ENCODE assay signal across 8 mouse cellular contexts in the genomic region with DNA sequence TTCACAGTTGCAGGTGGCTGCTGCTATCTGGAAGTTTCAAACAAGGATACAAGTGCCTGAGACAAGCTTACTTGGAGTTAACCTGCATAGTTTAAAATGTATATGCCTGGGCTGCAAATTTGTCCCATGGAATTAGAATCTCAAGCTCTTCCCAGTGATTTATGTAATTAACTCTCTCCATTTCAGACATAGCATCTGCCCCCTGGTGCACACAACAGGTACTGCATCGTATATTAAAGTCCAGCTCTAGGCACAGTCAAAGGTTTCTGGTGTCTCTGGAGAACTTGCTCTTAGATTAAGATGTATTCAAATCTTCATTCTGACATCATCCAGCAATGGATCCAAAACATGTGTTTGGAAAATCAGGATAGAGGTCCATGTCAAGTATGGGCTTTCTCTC.
DNase-seq lines count a peak whose midpoint lies in the region; ATAC-seq and TF ChIP-seq lines count a peak whose summit lies in the region.

No protein-coding gene starts in this region.

- no peaks in the 10 kb centered on the region for H3K27me3 ChIP-seq in heart, adult 2 months (ENCODE audit: control insufficient read depth, insufficient read depth, low read length)
- no peaks in the 10 kb centered on the region; the same call in 1 of the 2 replicates for H3K27me3 ChIP-seq in heart, embryonic 12.5 days (replicated peaks)
- H3K27me3 ChIP-seq in midbrain, embryonic 11.5 days (ENCODE audit: control insufficient read depth, insufficient read depth, low read length), result no peaks in the 10 kb centered on the region
- no peaks in the 10 kb centered on the region for H3K27me3 ChIP-seq in midbrain, embryonic 13.5 days
- H3K27me3 ChIP-seq in kidney, postnatal 0 days (ENCODE audit: insufficient read depth, low read length), result no peaks in the 10 kb centered on the region

- peak; percentile 77 for TF ChIP-seq CTCF in heart, adult 2 months (IDR thresholded peaks at IDR 0.05)
- TF ChIP-seq CTCF in kidney, postnatal 0 days (IDR thresholded peaks at IDR 0.05; ENCODE audit: low read depth), result peak; percentile 85

- 3% methylated on average over 1 of the region's 1 CpGs for WGBS in heart, adult 2 months
- 7% methylated on average over 1 of the region's 1 CpGs for WGBS in heart, embryonic 12.5 days
- 4% methylated on average over 1 of the region's 1 CpGs for WGBS in midbrain, embryonic 11.5 days
- WGBS in midbrain, embryonic 13.5 days, result 7% methylated on average over 1 of the region's 1 CpGs
- 18% methylated on average over 1 of the region's 1 CpGs for whole genome bisulfite sequencing in kidney, postnatal 0 days

- no peak overlapping the region for H3K27ac ChIP-seq in heart, adult 2 months
- H3K27ac ChIP-seq in heart, embryonic 12.5 days (ENCODE audit: poor library complexity, severe bottlenecking), result no peak overlapping the region
- no peak overlapping the region for H3K27ac ChIP-seq in midbrain, embryonic 11.5 days (ENCODE audit: low read depth, low read length)
- H3K27ac ChIP-seq in midbrain, embryonic 13.5 days, result no peak overlapping the region
- H3K27ac ChIP-seq in kidney, postnatal 0 days, result no peak overlapping the region

- no peak for ATAC-seq in heart, embryonic 12.5 days (ENCODE audit: insufficient number of reproducible peaks, low FRiP score)
- ATAC-seq in midbrain, embryonic 11.5 days (ENCODE audit: low FRiP score), result peak; percentile 67; the same call in 1 of the 2 replicates
- no peak for ATAC-seq in midbrain, embryonic 13.5 days
- ATAC-seq in kidney, postnatal 0 days (replicated peaks; ENCODE audit: low FRiP score, low read depth), result no peak

- TF ChIP-seq EP300 in heart, adult 2 months (IDR thresholded peaks at IDR 0.05; ENCODE audit: insufficient read depth, low read depth, low read length), result no peak

- no peak for DNase-seq in heart, adult 2 months
- DNase-seq in midbrain, embryonic 11.5 days (ENCODE audit: low spot score, missing footprints), result peak; percentile 88
- peak; percentile 2 for DNase-seq in adrenal gland, adult 8-10 months
- DNase-seq in kidney, postnatal 0 days (ENCODE audit: low spot score), result peak; percentile 68
- peak; percentile 11 for DNase-seq in right cerebral cortex, postnatal 14 days
- DNase-seq in urinary bladder, postnatal 4 days (ENCODE audit: low spot score in 2 of 2), result no peak

- H3K9ac ChIP-seq in heart, adult 2 months (ENCODE audit: low read depth, low read length), result no peak overlapping the region
- no peak overlapping the region for H3K9ac ChIP-seq in heart, embryonic 12.5 days
- H3K9ac ChIP-seq in midbrain, embryonic 11.5 days (ENCODE audit: low read length), result no peak overlapping the region
- no peak overlapping the region for H3K9ac ChIP-seq in midbrain, embryonic 13.5 days (replicated peaks)
- H3K9ac ChIP-seq in kidney, postnatal 0 days (ENCODE audit: low read depth, low read length), result no peak overlapping the region

- no peaks in the 10 kb centered on the region for H3K79me2 ChIP-seq in heart, adult 2 months (replicated peaks; ENCODE audit: control insufficient read depth, insufficient read depth, low read length)

- no peaks in the 10 kb centered on the region for H3K9me3 ChIP-seq in heart, embryonic 12.5 days (replicated peaks)
- H3K9me3 ChIP-seq in midbrain, embryonic 11.5 days (ENCODE audit: control insufficient read depth, low read length), result no peaks in the 10 kb centered on the region
- no peaks in the 10 kb centered on the region for H3K9me3 ChIP-seq in midbrain, embryonic 13.5 days
- no peaks in the 10 kb centered on the region for H3K9me3 ChIP-seq in kidney, postnatal 0 days (replicated peaks; ENCODE audit: low read length)

- no peak overlapping the region for H3K4me2 ChIP-seq in heart, embryonic 12.5 days
- no peak overlapping the region for H3K4me2 ChIP-seq in midbrain, embryonic 11.5 days
- H3K4me2 ChIP-seq in midbrain, embryonic 13.5 days (replicated peaks), result no peak overlapping the region
- no peak overlapping the region for H3K4me2 ChIP-seq in kidney, postnatal 0 days (ENCODE audit: low read length)

- H3K4me1 ChIP-seq in heart, adult 2 months (ENCODE audit: control insufficient read depth, insufficient read depth, low read length), result no peaks in the 10 kb centered on the region
- H3K4me1 ChIP-seq in heart, embryonic 12.5 days (replicated peaks), result no peaks in the 10 kb centered on the region
- no peaks in the 10 kb centered on the region for H3K4me1 ChIP-seq in midbrain, embryonic 11.5 days (ENCODE audit: control insufficient read depth, insufficient read depth, low read length)
- H3K4me1 ChIP-seq in midbrain, embryonic 13.5 days (replicated peaks), result no peaks in the 10 kb centered on the region
- no peaks in the 10 kb centered on the region for H3K4me1 ChIP-seq in kidney, postnatal 0 days (replicated peaks; ENCODE audit: insufficient read depth, low read length)

- no peak for TF ChIP-seq POLR2A in heart, adult 2 months (IDR thresholded peaks at IDR 0.05; ENCODE audit: insufficient read depth, low read depth, low read length)

- H3K4me3 ChIP-seq in heart, adult 2 months, result no peak overlapping the region
- no peak overlapping the region for H3K4me3 ChIP-seq in heart, embryonic 12.5 days
- no peak overlapping the region for H3K4me3 ChIP-seq in midbrain, embryonic 11.5 days (ENCODE audit: low read depth, low read length)
- no peak overlapping the region for H3K4me3 ChIP-seq in midbrain, embryonic 13.5 days (replicated peaks)
- H3K4me3 ChIP-seq in kidney, postnatal 0 days (replicated peaks; ENCODE audit: low read depth, low read length), result no peak overlapping the region

- intact Hi-C loops in heart, adult 2 months (cut with DNase I), result loop anchor here (10.0 kb wide), 1 partner anchor 1524 kb away; no protein-coding TSS in a partner anchor

- H3K36me3 ChIP-seq in heart, adult 2 months (ENCODE audit: control insufficient read depth, insufficient read depth, low read length), result no peaks in the 10 kb centered on the region
- H3K36me3 ChIP-seq in heart, embryonic 12.5 days, result no peaks in the 10 kb centered on the region
- no peaks in the 10 kb centered on the region for H3K36me3 ChIP-seq in midbrain, embryonic 11.5 days (ENCODE audit: control insufficient read depth, insufficient read depth, low read length)
- no peaks in the 10 kb centered on the region for H3K36me3 ChIP-seq in midbrain, embryonic 13.5 days
- H3K36me3 ChIP-seq in kidney, postnatal 0 days (ENCODE audit: insufficient read depth, low read length), result no peaks in the 10 kb centered on the region

Comparison
In these comparisons a context has a peak if more than half of its experiments do, and no peak if none do; other contexts are left out.
1. DNase-seq: peak in midbrain, embryonic 11.5 days (single experiment), adrenal gland, adult 8-10 months (single experiment), kidney, postnatal 0 days (single experiment) and right cerebral cortex, postnatal 14 days (single experiment); none in heart, adult 2 months (0 of 2) and urinary bladder, postnatal 4 days (0 of 2).